Mouse (Mus musculus) MEL (cell line): Measurements from ENCODE around the gene Gm44579. TPM values are rescaled to one million over a fixed set of nuclear protein-coding genes. Genes with fewer than 3 reads are reported as not detected.

ENCODE experiments used
- DNase-seq: peaks from one replicate; pipeline ENCODE4 v3.0.0; 2011; ENCODE audit warnings: low read depth, low spot score
- H3K27ac ChIP-seq: 2 replicates; pipeline ENCODE4 v1.5.1; 2012; ENCODE audit warnings: low read depth, mild to moderate bottlenecking, control low read depth, low read length, moderate library complexity; ENCODE audit not compliant: control insufficient read depth
- H3K27me3 ChIP-seq, 2 experiments: fragments of 150-350 bp in 1 of 2; sonication (generic) in 1 of 2; 2 replicates each; pipeline ENCODE4 v1.6.1; 2012; ENCODE audit warnings: low read length in 2 of 2, mild to moderate bottlenecking in 2 of 2, improper control_type of control experiment in 1 of 2, moderate library complexity in 1 of 2; ENCODE audit not compliant: insufficient read depth in 2 of 2, control insufficient read depth in 1 of 2
- H3K36me3 ChIP-seq, 2 experiments: 2 replicates each; pipeline ENCODE4 v1.6.1; 2012 to 2014; ENCODE audit warnings: low read length in 2 of 2, improper control_type of control experiment in 1 of 2, inconsistent platforms in 1 of 2, mild to moderate bottlenecking in 1 of 2; ENCODE audit not compliant: insufficient read depth in 2 of 2, control insufficient read depth in 1 of 2
- H3K4me1 ChIP-seq, 2 experiments: fragments of 150-350 bp in 1 of 2; sonication (generic) in 1 of 2; 2 replicates each; pipeline ENCODE4 v1.6.1; 2012; ENCODE audit warnings: low read length in 2 of 2, improper control_type of control experiment in 1 of 2, mild to moderate bottlenecking in 1 of 2; ENCODE audit not compliant: insufficient read depth in 2 of 2, control insufficient read depth in 1 of 2
- H3K4me3 ChIP-seq, 2 experiments: fragments of 150-350 bp in 1 of 2; sonication (generic) in 1 of 2; 2 replicates each; pipeline ENCODE4 v1.5.1; 2012; ENCODE audit warnings: low read depth in 2 of 2, low read length in 2 of 2, mild to moderate bottlenecking in 2 of 2, moderate library complexity in 2 of 2, control low read depth in 1 of 2, improper control_type of control experiment in 1 of 2; ENCODE audit not compliant: control insufficient read depth in 1 of 2, insufficient read depth in 1 of 2
- H3K79me2 ChIP-seq: 2 replicates; pipeline ENCODE4 v1.6.1; 2012; ENCODE audit warnings: mild to moderate bottlenecking, low read length, moderate library complexity; ENCODE audit not compliant: control insufficient read depth, poor library complexity, insufficient read depth
- H3K9ac ChIP-seq: 2 replicates; pipeline ENCODE4 v1.6.1; 2012; ENCODE audit warnings: low read depth, mild to moderate bottlenecking, control low read depth, low read length, moderate library complexity; ENCODE audit not compliant: control insufficient read depth, poor library complexity, severe bottlenecking
- H3K9me3 ChIP-seq: fragments of 150-350 bp; sonication (generic); replicated peaks from 2 replicates; pipeline ENCODE4 v1.6.1; 2012; ENCODE audit warnings: mild to moderate bottlenecking, low read length, improper control_type of control experiment, moderate library complexity; ENCODE audit not compliant: insufficient read depth
- CHD1 ChIP-seq: IDR thresholded peaks from 2 replicates; pipeline ENCODE4 v1.6.1; 2012; ENCODE audit warnings: low read depth, mild to moderate bottlenecking, inconsistent platforms, low read length, improper control_type of control experiment
- ETS1 ChIP-seq: IDR thresholded peaks from 2 replicates; pipeline ENCODE4 v1.6.1; 2012; ENCODE audit warnings: low read depth, mild to moderate bottlenecking, inconsistent platforms, low read length, improper control_type of control experiment, moderate library complexity
- MAFK ChIP-seq: IDR thresholded peaks from 2 replicates; pipeline ENCODE4 v1.6.1; 2011; ENCODE audit warnings: low read depth, mild to moderate bottlenecking, low read length, improper control_type of control experiment, borderline replicate concordance
- MAX ChIP-seq: IDR thresholded peaks from 2 replicates; pipeline ENCODE4 v1.6.1; 2011; ENCODE audit warnings: low read length, improper control_type of control experiment
- MEF2A ChIP-seq: IDR thresholded peaks from 2 replicates; pipeline ENCODE4 v1.6.1; 2014; ENCODE audit warnings: low read depth, mild to moderate bottlenecking, inconsistent platforms, low read length, improper control_type of control experiment; ENCODE audit not compliant: poor library complexity, insufficient replicate concordance, severe bottlenecking; ENCODE audit errors: extremely low read depth
- MXI1 ChIP-seq: IDR thresholded peaks from 2 replicates; pipeline ENCODE4 v1.6.1; 2011; ENCODE audit warnings: mild to moderate bottlenecking, low read depth, low read length, improper control_type of control experiment
- MYB ChIP-seq: IDR thresholded peaks from 2 replicates; pipeline ENCODE4 v1.6.1; 2011; ENCODE audit warnings: mild to moderate bottlenecking, low read depth, low read length, improper control_type of control experiment
- MYC ChIP-seq: IDR thresholded peaks from 2 replicates; pipeline ENCODE4 v1.6.1; 2011; ENCODE audit warnings: low read depth, mild to moderate bottlenecking, low read length, improper control_type of control experiment, moderate library complexity
- NRF1 ChIP-seq: IDR thresholded peaks from 2 replicates; pipeline ENCODE4 v1.6.1; 2014; ENCODE audit warnings: low read depth, mild to moderate bottlenecking, inconsistent platforms, low read length, improper control_type of control experiment, moderate library complexity; ENCODE audit not compliant: poor library complexity, insufficient read depth, severe bottlenecking
- POLR2A ChIP-seq, 2 experiments: IDR thresholded peaks; 2 replicates each; pipeline ENCODE4 v1.6.1; 2011 to 2012; ENCODE audit warnings: low read length in 2 of 2, mild to moderate bottlenecking in 2 of 2, control low read depth in 1 of 2, improper control_type of control experiment in 1 of 2, low read depth in 1 of 2, moderate library complexity in 1 of 2; ENCODE audit not compliant: control insufficient read depth in 1 of 2, insufficient read depth in 1 of 2, poor library complexity in 1 of 2
- POLR2AphosphoS2 ChIP-seq: IDR thresholded peaks from 2 replicates; pipeline ENCODE4 v1.6.1; 2011; ENCODE audit warnings: low read length, improper control_type of control experiment
- RAD21 ChIP-seq: IDR thresholded peaks from 2 replicates; pipeline ENCODE4 v1.6.1; 2011; ENCODE audit warnings: mild to moderate bottlenecking, low read depth, low read length, improper control_type of control experiment
- RCOR1 ChIP-seq: IDR thresholded peaks from 2 replicates; pipeline ENCODE4 v1.6.1; 2012; ENCODE audit warnings: low read depth, mild to moderate bottlenecking, inconsistent platforms, low read length, improper control_type of control experiment
- SMC3 ChIP-seq: IDR thresholded peaks from 2 replicates; pipeline ENCODE4 v1.6.1; 2011; ENCODE audit warnings: low read depth, low read length, improper control_type of control experiment
- TAL1 ChIP-seq: IDR thresholded peaks from 2 replicates; pipeline ENCODE4 v1.6.1; 2012; ENCODE audit warnings: mild to moderate bottlenecking, inconsistent platforms, low read length, moderate library complexity, mixed read lengths
- TBP ChIP-seq: IDR thresholded peaks from 2 replicates; pipeline ENCODE4 v1.8.0; 2011; ENCODE audit warnings: low read depth, low read length, improper control_type of control experiment
- TCF12 ChIP-seq: IDR thresholded peaks from 2 replicates; pipeline ENCODE4 v1.6.1; 2014; ENCODE audit warnings: low read depth, mild to moderate bottlenecking, inconsistent platforms, low read length, improper control_type of control experiment, moderate library complexity
- UBTF ChIP-seq: IDR thresholded peaks from 2 replicates; pipeline ENCODE4 v1.6.1; 2012; ENCODE audit warnings: low read depth, mild to moderate bottlenecking, inconsistent platforms, low read length, improper control_type of control experiment, moderate library complexity, borderline replicate concordance; ENCODE audit not compliant: insufficient read depth
- USF1 ChIP-seq: IDR thresholded peaks from 2 replicates; pipeline ENCODE4 v1.6.1; 2014; ENCODE audit warnings: low read depth, mild to moderate bottlenecking, inconsistent platforms, low read length, improper control_type of control experiment, moderate library complexity
- ZC3H11A ChIP-seq: IDR thresholded peaks from 2 replicates; pipeline ENCODE4 v1.6.1; 2012; ENCODE audit warnings: low read depth, mild to moderate bottlenecking, inconsistent platforms, low read length, improper control_type of control experiment
- ZKSCAN1 ChIP-seq: IDR thresholded peaks from 2 replicates; pipeline ENCODE4 v1.6.1; 2012; ENCODE audit warnings: low read depth, mild to moderate bottlenecking, inconsistent platforms, low read length, improper control_type of control experiment, moderate library complexity
- ZMIZ1 ChIP-seq: IDR thresholded peaks from 2 replicates; pipeline ENCODE4 v1.6.1; 2012; ENCODE audit warnings: low read depth, mild to moderate bottlenecking, inconsistent platforms, low read length, improper control_type of control experiment, moderate library complexity
- polyA plus RNA-seq, 2 experiments: library from polyadenylated mRNA; stranded (reverse) in 1 of 2; unstranded in 1 of 2; fragments of >175 nt in 1 of 2; fragments of >200 nt in 1 of 2; gene quantifications; 2 replicates each; pipeline versions ENCODE4 v1.2.1 to v1.2.4; 2012; ENCODE audit warnings: low replicate concordance in 2 of 2, low read depth in 1 of 2; ENCODE audit not compliant: insufficient read length in 2 of 2, insufficient read depth in 1 of 2, missing spikeins in 1 of 2
- total RNA-seq: library from RNA; depleted of rRNA; stranded (reverse); fragments of 300-350 nt; gene quantifications from 2 replicates; pipeline ENCODE4 v1.2.3, GENCODE M21; 2012; rRNA removed

Gm44579 gene
- total RNA-seq (not detected in 2 replicates), polyA plus RNA-seq (not detected)

DNA sequence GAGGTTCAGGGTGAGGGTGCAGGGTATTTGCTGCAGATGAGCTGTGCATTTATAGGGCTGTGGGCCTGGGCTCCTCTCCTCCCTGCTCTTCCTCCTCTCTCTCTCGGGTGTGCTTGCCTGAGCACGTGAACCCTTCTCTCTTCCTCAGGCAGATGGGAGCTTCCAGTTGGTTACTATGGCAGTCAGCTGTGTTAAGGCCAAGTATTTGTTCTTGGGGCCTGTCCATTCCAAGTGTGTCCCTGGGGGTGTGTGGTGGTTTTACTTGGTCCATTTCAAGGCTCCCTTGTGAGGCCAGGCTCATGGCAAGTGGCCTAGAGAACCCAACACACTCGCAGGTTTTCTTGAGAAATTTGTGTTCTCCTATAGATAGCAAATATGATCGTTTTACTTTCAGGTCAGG is at the start of gene Gm44579, which contains the start of gene Olfr287:
Gm44579 (minus strand) TSS at position 101 of the 400 bp plus-strand sequence.
Olfr287 (minus strand) TSS at position 180 of the 400 bp plus-strand sequence.
- Histone ChIP-seq H3K79me2 (no peaks in the 10 kb centered on the region), H3K9ac (no peak within 1 kb of the TSS), H3K4me3 (no peak within 1 kb of the TSS), H3K36me3 (no peaks in the 10 kb centered on the region), H3K9me3 (no peaks in the 10 kb centered on the region), H3K27me3 (peaks cover 16 to 18% of the 10 kb centered on the region in 2 experiments), H3K27ac (no peak within 1 kb of the TSS), H3K4me1 (no peaks in the 10 kb centered on the region)
- DNase-seq, result no peak
- no peak for TF ChIP-seq SMC3
- TF ChIP-seq ZMIZ1, result no peak
- TF ChIP-seq TAL1, result no peak
- TF ChIP-seq ZKSCAN1, result no peak
- TF ChIP-seq RCOR1, result no peak
- TF ChIP-seq MAX, result no peak
- no peak for TF ChIP-seq MYB
- TF ChIP-seq ETS1, result no peak
- no peak for TF ChIP-seq MXI1
- no peak for TF ChIP-seq MYC
- no peak for TF ChIP-seq TCF12
- TF ChIP-seq NRF1, result no peak
- TF ChIP-seq TBP, result no peak
- no peak for TF ChIP-seq MEF2A
- no peak for TF ChIP-seq USF1
- no peak for TF ChIP-seq POLR2AphosphoS2
- no peak for TF ChIP-seq RAD21
- no peak for TF ChIP-seq CHD1

DNA sequence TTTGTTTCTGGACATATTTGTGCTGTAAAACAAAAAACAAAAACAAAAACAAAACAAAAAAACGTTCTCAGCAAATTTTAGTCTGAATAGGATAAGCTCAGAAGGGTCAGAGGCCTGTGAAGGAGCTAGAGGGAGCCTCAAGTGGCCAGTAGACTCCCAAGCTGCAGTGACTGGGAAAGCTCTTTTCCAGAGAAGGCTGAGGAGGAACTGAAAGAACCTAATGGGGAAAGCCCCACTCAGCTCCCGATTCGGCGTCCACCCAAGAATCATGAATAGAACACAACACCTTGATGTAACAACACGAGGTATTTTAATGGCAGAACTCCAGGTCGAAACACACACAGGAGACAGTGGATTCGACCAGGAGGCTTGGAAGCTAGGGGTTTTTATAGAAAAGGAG is 37.0 kb upstream of the Gm44579 start:
- TF ChIP-seq ZC3H11A (no peak), ETS1 (no peak), TCF12 (no peak), MYC (no peak), NRF1 (no peak), UBTF (no peak), POLR2A (IDR thresholded peaks at IDR 0.05; ENCODE audit: control insufficient read depth in 1 of 2, insufficient read depth in 1 of 2, low read depth in 1 of 2, low read length in 2 of 2, poor library complexity in 1 of 2) (no peak), SMC3 (no peak), MAFK (no peak)
- Histone ChIP-seq H3K4me1 (no peaks in the 10 kb centered on the region), H3K27me3 (peaks cover 9 to 11% of the 10 kb centered on the region in 2 experiments), H3K79me2 (no peaks in the 10 kb centered on the region), H3K36me3 (no peaks in the 10 kb centered on the region), H3K9ac (no peak overlapping the region), H3K4me3 (no peak overlapping the region), H3K9me3 (no peaks in the 10 kb centered on the region), H3K27ac (no peak overlapping the region)
- no peak for DNase-seq
